35 mouse cellular contexts compared by ENCODE assay signal in genomic region chr7:140802629-140803028, GRCm38 (mm10). TPM values are rescaled to one million over a fixed set of nuclear protein-coding genes. Genes with fewer than 3 reads are reported as not detected.
DNase-seq lines count a peak whose midpoint lies in the region; ATAC-seq and TF ChIP-seq lines count a peak whose summit lies in the region.
"Had no signal": no experiment of that assay in that cellular context is flagged by ENCODE, and none has a peak within 500 bp of the region (broad histone marks: within the 10 kb centered on the region; RNA-seq: fewer than 3 reads in every experiment).

No protein-coding gene starts in this region.

- DNase-seq in kidney, adult 11 months = peak; percentile 76
- DNase-seq in kidney, adult 18-20 months = peak; percentile 72
- DNase-seq in kidney, postnatal 36 days = peak; percentile 54 to 64
- no peak for DNase-seq in lung, postnatal 0 days (ENCODE audit: low spot score)
- no peak for DNase-seq in lung, adult 2 months
- DNase-seq: adrenal gland, adult 8-10 months; cerebellum, adult 8-10 months; cerebellum, postnatal 25 days; gastrocnemius, postnatal 14 days; heart, adult 18-20 months; heart, postnatal 10 days; layer of hippocampus, adult 9-11 months; liver, embryonic 13.5 days; lung, adult 18-20 months; midbrain, embryonic 14.5 days; retina, postnatal 1 day; right cerebral cortex, postnatal 14 days; thymus, adult 2 months; thymus, postnatal 36 days had no signal

- H3K9ac ChIP-seq in kidney, embryonic 14.5 days (ENCODE audit: low read depth, low read length) = no peak overlapping the region
- H3K9ac ChIP-seq in kidney, embryonic 16.5 days (replicated peaks; ENCODE audit: low read length) = no peak overlapping the region
- H3K9ac ChIP-seq in lung, postnatal 0 days (replicated peaks; ENCODE audit: low read depth) = no peak overlapping the region
- H3K9ac ChIP-seq: forebrain, embryonic 13.5 days; heart, embryonic 13.5 days; hindbrain, embryonic 14.5 days; limb, embryonic 15.5 days; liver, embryonic 13.5 days; neural tube, embryonic 15.5 days had no signal

- no peak for TF ChIP-seq POLR2A in lung, adult 2 months (IDR thresholded peaks at IDR 0.05; ENCODE audit: borderline replicate concordance, extremely low read depth, low read depth, low read length)

- no peaks in the 10 kb centered on the region for H3K27me3 ChIP-seq in kidney, embryonic 14.5 days (ENCODE audit: control insufficient read depth, insufficient read depth, low read length)
- no peaks in the 10 kb centered on the region for H3K27me3 ChIP-seq in kidney, embryonic 16.5 days (ENCODE audit: insufficient read depth, low read length)
- no peaks in the 10 kb centered on the region for H3K27me3 ChIP-seq in lung, postnatal 0 days (replicated peaks; ENCODE audit: insufficient read depth, low read length)
- H3K27me3 ChIP-seq: forebrain, embryonic 13.5 days; heart, embryonic 13.5 days; limb, embryonic 15.5 days; liver, embryonic 13.5 days; neural tube, embryonic 15.5 days had no signal

- ATAC-seq in kidney, embryonic 14.5 days (ENCODE audit: low FRiP score, low TSS enrichment) = no peak
- peak; percentile 60; the same call in 1 of the 2 replicates for ATAC-seq in kidney, embryonic 16.5 days (ENCODE audit: low FRiP score, low TSS enrichment)
- no peak for ATAC-seq in megakaryocyte-erythroid progenitor cell, adult 5-6 weeks (replicated peaks; ENCODE audit: low FRiP score, low TSS enrichment, poor library complexity, severe bottlenecking)
- ATAC-seq in lung, postnatal 0 days = no peak
- ATAC-seq: forebrain, embryonic 13.5 days had no signal

- no peak overlapping the region for H3K4me3 ChIP-seq in kidney, embryonic 14.5 days (ENCODE audit: low read length)
- no peak overlapping the region for H3K4me3 ChIP-seq in kidney, embryonic 16.5 days (ENCODE audit: low read length)
- no peak overlapping the region for H3K4me3 ChIP-seq in lung, postnatal 0 days (ENCODE audit: low read depth, low read length)
- H3K4me3 ChIP-seq in lung, adult 2 months (replicated peaks; ENCODE audit: extremely low read depth, low read depth, low read length) = no peak overlapping the region
- H3K4me3 ChIP-seq: forebrain, embryonic 13.5 days; heart, embryonic 13.5 days; limb, embryonic 10.5 days; limb, embryonic 15.5 days; liver, embryonic 13.5 days; neural tube, embryonic 15.5 days had no signal

- no peak overlapping the region for H3K4me2 ChIP-seq in kidney, embryonic 14.5 days (replicated peaks; ENCODE audit: low read depth, low read length)
- H3K4me2 ChIP-seq in kidney, embryonic 16.5 days (replicated peaks; ENCODE audit: low read depth, low read length) = no peak overlapping the region
- no peak overlapping the region for H3K4me2 ChIP-seq in lung, postnatal 0 days (replicated peaks; ENCODE audit: low read depth, low read length)
- H3K4me2 ChIP-seq: forebrain, embryonic 13.5 days; heart, embryonic 13.5 days; hindbrain, embryonic 14.5 days; limb, embryonic 15.5 days; liver, embryonic 13.5 days; neural tube, embryonic 15.5 days had no signal

- H3K27ac ChIP-seq in kidney, embryonic 14.5 days (ENCODE audit: low read depth, low read length) = no peak overlapping the region
- H3K27ac ChIP-seq in kidney, embryonic 16.5 days (ENCODE audit: low read length) = no peak overlapping the region
- no peak overlapping the region for H3K27ac ChIP-seq in lung, postnatal 0 days (ENCODE audit: low read length)
- H3K27ac ChIP-seq: forebrain, embryonic 13.5 days; heart, embryonic 13.5 days; hindbrain, embryonic 14.5 days; limb, embryonic 10.5 days; limb, embryonic 15.5 days; liver, embryonic 13.5 days; neural tube, embryonic 15.5 days had no signal

- no peak for TF ChIP-seq CTCF in lung, postnatal 0 days (IDR thresholded peaks at IDR 0.05)
- no peak for TF ChIP-seq CTCF in lung, adult 2 months (IDR thresholded peaks at IDR 0.05; ENCODE audit: insufficient read depth, low read length)

- 33% methylated on average over 6 of the region's 6 CpGs for WGBS in kidney, embryonic 14.5 days
- WGBS in kidney, embryonic 16.5 days = 18% methylated on average over 6 of the region's 6 CpGs
- WGBS in lung, postnatal 0 days = 58% methylated on average over 6 of the region's 6 CpGs
- 67% methylated on average over 6 of the region's 6 CpGs for WGBS in lung, adult 2 months

- H3K36me3 ChIP-seq in kidney, embryonic 14.5 days (ENCODE audit: control insufficient read depth, insufficient read depth, low read length) = no peaks in the 10 kb centered on the region
- no peaks in the 10 kb centered on the region for H3K36me3 ChIP-seq in kidney, embryonic 16.5 days (ENCODE audit: insufficient read depth, low read length)
- no peaks in the 10 kb centered on the region for H3K36me3 ChIP-seq in lung, postnatal 0 days (ENCODE audit: insufficient read depth, low read length)
- H3K36me3 ChIP-seq: heart, embryonic 13.5 days; limb, embryonic 10.5 days; limb, embryonic 15.5 days; liver, embryonic 13.5 days had no signal

- H3K9me3 ChIP-seq in kidney, embryonic 14.5 days (ENCODE audit: control insufficient read depth, low read length) = no peaks in the 10 kb centered on the region
- H3K9me3 ChIP-seq in kidney, embryonic 16.5 days (ENCODE audit: low read length) = no peaks in the 10 kb centered on the region
- no peaks in the 10 kb centered on the region for H3K9me3 ChIP-seq in lung, postnatal 0 days (ENCODE audit: low read length)
- H3K9me3 ChIP-seq: forebrain, embryonic 13.5 days; heart, embryonic 13.5 days; limb, embryonic 10.5 days; limb, embryonic 15.5 days; liver, embryonic 13.5 days; neural tube, embryonic 15.5 days had no signal

- TF ChIP-seq EP300 in lung, postnatal 0 days (IDR thresholded peaks at IDR 0.05) = no peak

- no peaks in the 10 kb centered on the region for H3K4me1 ChIP-seq in kidney, embryonic 14.5 days (ENCODE audit: control insufficient read depth, insufficient read depth, low read length)
- H3K4me1 ChIP-seq in kidney, embryonic 16.5 days (ENCODE audit: insufficient read depth, low read length) = no peaks in the 10 kb centered on the region
- H3K4me1 ChIP-seq in lung, postnatal 0 days (ENCODE audit: insufficient read depth, low read depth, low read length) = no peaks in the 10 kb centered on the region
- no peaks in the 10 kb centered on the region for H3K4me1 ChIP-seq in lung, adult 2 months (ENCODE audit: control insufficient read depth, insufficient read depth, low read length)
- H3K4me1 ChIP-seq: forebrain, embryonic 13.5 days; heart, embryonic 13.5 days; limb, embryonic 10.5 days; limb, embryonic 15.5 days; liver, embryonic 13.5 days; neural tube, embryonic 15.5 days had no signal

RNA-seq across cellular contexts. Expression of gene Syce1, which starts 15.0 kb away (rescaled TPM):
- 0.28 TPM in 1 of 2 replicates, not detected in the other for polyA plus RNA-seq in kidney, embryonic 14.5 days (2014; fragmentation: Nextera tagmentation; extraction: Ambion mirVana)
- polyA plus RNA-seq in kidney, embryonic 16.5 days (2015; fragmentation: Nextera tagmentation; extraction: Ambion mirVana) = 0.25 and 0.37 TPM in 2 replicates
- not detected in 2 replicates for total RNA-seq in megakaryocyte-erythroid progenitor cell, adult 5-6 weeks (2014; fragmentation: Nextera tagmentation)
- total RNA-seq in megakaryocyte-erythroid progenitor cell, adult 5-6 weeks (2017) = not detected in 2 replicates
- not detected in 2 replicates for polyA plus RNA-seq in lung, postnatal 0 days (2015; fragmentation: Nextera tagmentation; extraction: Ambion mirVana)
- 0.22 and 0.45 TPM in 2 replicates for polyA plus RNA-seq in lung, adult 2 months (2012; rRNA removed)
- total RNA-seq: adrenal gland, adult 8-10 months; gastrocnemius, postnatal 14 days; heart, adult 18-20 months; heart, postnatal 10 days; MEL had no signal
- polyA plus RNA-seq: forebrain, embryonic 13.5 days; small intestine, adult 2 months had no signal

RNA-seq across cellular contexts. Expression of gene Zfp941, which starts 19.3 kb away (rescaled TPM):
- polyA plus RNA-seq in kidney, embryonic 14.5 days (2014; fragmentation: Nextera tagmentation; extraction: Ambion mirVana) = 1.4 and 2.1 TPM in 2 replicates
- 1.4 and 1.6 TPM in 2 replicates for polyA plus RNA-seq in kidney, embryonic 16.5 days (2015; fragmentation: Nextera tagmentation; extraction: Ambion mirVana)
- 4.0 TPM in 1 of 2 replicates, not detected in the other for total RNA-seq in megakaryocyte-erythroid progenitor cell, adult 5-6 weeks (2014; fragmentation: Nextera tagmentation)
- 0.56 and 2.7 TPM in 2 replicates for total RNA-seq in megakaryocyte-erythroid progenitor cell, adult 5-6 weeks (2017)
- polyA plus RNA-seq in lung, postnatal 0 days (2015; fragmentation: Nextera tagmentation; extraction: Ambion mirVana) = 0.21 and 0.30 TPM in 2 replicates
- polyA plus RNA-seq in lung, adult 2 months (2012; rRNA removed) = 0.06 and 0.19 TPM in 2 replicates
- total RNA-seq: gastrocnemius, postnatal 14 days; MEL had no signal
- polyA plus RNA-seq: small intestine, adult 2 months had no signal

RNA-seq across cellular contexts. Expression of gene Urah, which starts 32.2 kb away (rescaled TPM):
- 0.85 TPM in 1 of 2 replicates, not detected in the other for polyA plus RNA-seq in kidney, embryonic 14.5 days (2014; fragmentation: Nextera tagmentation; extraction: Ambion mirVana)
- 0.49 and 0.92 TPM in 2 replicates for polyA plus RNA-seq in kidney, embryonic 16.5 days (2015; fragmentation: Nextera tagmentation; extraction: Ambion mirVana)
- total RNA-seq in megakaryocyte-erythroid progenitor cell, adult 5-6 weeks (2014; fragmentation: Nextera tagmentation) = not detected in 2 replicates
- total RNA-seq in megakaryocyte-erythroid progenitor cell, adult 5-6 weeks (2017) = not detected in 2 replicates
- polyA plus RNA-seq in lung, postnatal 0 days (2015; fragmentation: Nextera tagmentation; extraction: Ambion mirVana) = 12.6 and 15.0 TPM in 2 replicates
- 19.7 and 23.3 TPM in 2 replicates for polyA plus RNA-seq in lung, adult 2 months (2012; rRNA removed)
- total RNA-seq: gastrocnemius, postnatal 14 days; heart, postnatal 10 days; hematopoietic stem cell, adult 5-6 weeks; megakaryocyte, adult 5-6 weeks; MEL had no signal
- polyA plus RNA-seq: forebrain, embryonic 13.5 days; midbrain, embryonic 14.5 days had no signal

RNA-seq across cellular contexts. Expression of gene Cyp2e1, which starts 39.1 kb away (rescaled TPM):
- 0.12 TPM in 1 of 2 replicates, not detected in the other for polyA plus RNA-seq in kidney, embryonic 14.5 days (2014; fragmentation: Nextera tagmentation; extraction: Ambion mirVana)
- 1.4 and 1.8 TPM in 2 replicates for polyA plus RNA-seq in kidney, embryonic 16.5 days (2015; fragmentation: Nextera tagmentation; extraction: Ambion mirVana)
- total RNA-seq in megakaryocyte-erythroid progenitor cell, adult 5-6 weeks (2014; fragmentation: Nextera tagmentation) = not detected in 2 replicates
- total RNA-seq in megakaryocyte-erythroid progenitor cell, adult 5-6 weeks (2017) = not detected in 2 replicates
- 1.5 and 1.9 TPM in 2 replicates for polyA plus RNA-seq in lung, postnatal 0 days (2015; fragmentation: Nextera tagmentation; extraction: Ambion mirVana)
- 6.4 and 16.6 TPM in 2 replicates for polyA plus RNA-seq in lung, adult 2 months (2012; rRNA removed)
- total RNA-seq: hematopoietic stem cell, adult 5-6 weeks; left cerebral cortex, postnatal 10 days; megakaryocyte, adult 5-6 weeks; MEL had no signal
- polyA plus RNA-seq: embryonic facial prominence, embryonic 11.5 days; forebrain, embryonic 13.5 days; heart, embryonic 13.5 days; hindbrain, embryonic 14.5 days; limb, embryonic 15.5 days; midbrain, embryonic 14.5 days; neural tube, embryonic 15.5 days; stomach, embryonic 16.5 days had no signal

RNA-seq across cellular contexts. Expression of gene Scgb1c1, which starts 42.7 kb away (rescaled TPM):
- polyA plus RNA-seq in kidney, embryonic 14.5 days (2014; fragmentation: Nextera tagmentation; extraction: Ambion mirVana) = not detected in 2 replicates
- not detected in 2 replicates for polyA plus RNA-seq in kidney, embryonic 16.5 days (2015; fragmentation: Nextera tagmentation; extraction: Ambion mirVana)
- not detected in 2 replicates for total RNA-seq in megakaryocyte-erythroid progenitor cell, adult 5-6 weeks (2014; fragmentation: Nextera tagmentation)
- total RNA-seq in megakaryocyte-erythroid progenitor cell, adult 5-6 weeks (2017) = not detected in 2 replicates
- polyA plus RNA-seq in lung, postnatal 0 days (2015; fragmentation: Nextera tagmentation; extraction: Ambion mirVana) = 25.9 and 27.0 TPM in 2 replicates
- 45.0 and 76.2 TPM in 2 replicates for polyA plus RNA-seq in lung, adult 2 months (2012; rRNA removed)
- total RNA-seq: adrenal gland, adult 8-10 months; gastrocnemius, postnatal 14 days; hematopoietic stem cell, adult 5-6 weeks; left cerebral cortex, postnatal 10 days; megakaryocyte, adult 5-6 weeks; MEL had no signal
- polyA plus RNA-seq: embryonic facial prominence, embryonic 11.5 days; forebrain, embryonic 13.5 days; heart, embryonic 13.5 days; hindbrain, embryonic 14.5 days; limb, embryonic 10.5 days; limb, embryonic 15.5 days; liver, embryonic 13.5 days; midbrain, embryonic 14.5 days; neural tube, embryonic 15.5 days; small intestine, adult 2 months; stomach, embryonic 16.5 days had no signal

Comparison
In these comparisons a context has a peak if more than half of its experiments do, and no peak if none do; other contexts are left out.
1. DNase-seq: peak in kidney, adult 11 months (single experiment), kidney, adult 18-20 months (single experiment) and kidney, postnatal 36 days (2 of 2); none in lung, postnatal 0 days (single experiment) and lung, adult 2 months (single experiment).